Mouse (Mus musculus): ENCODE measurements at regions not wholly inside any gene's neighbourhood (a gene's known extent, or its start where the extent isn't known, plus 50 kb on each side); places are given as distances from the start of the nearest gene placed in this dataset.
"Not testable (repeated sequence)": the region's sequence is repeated elsewhere in the genome, so short reads cannot be mapped to it uniquely, and the experiment has no call there.

DNA sequence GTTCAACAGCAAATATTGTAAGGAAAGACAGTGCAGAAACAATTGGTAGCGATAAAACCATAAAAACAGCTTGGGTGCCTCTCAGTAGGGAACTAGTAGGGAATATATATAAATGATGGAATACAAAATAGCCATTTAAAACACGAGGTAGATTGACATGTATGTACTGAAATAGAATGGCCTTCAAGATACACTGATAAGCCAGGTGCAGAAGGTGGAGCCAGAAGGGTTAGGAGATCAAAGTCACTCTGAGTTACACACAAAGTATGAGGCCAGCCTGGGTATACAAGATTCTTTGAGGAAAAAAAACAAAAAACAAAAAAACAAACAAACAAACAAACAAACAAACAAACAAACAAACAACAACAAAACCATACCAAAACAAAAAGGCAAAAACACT lies 1692.9 kb upstream of the 5930422O12Rik start:
- ATAC-seq (ENCODE audit: insufficient number of reproducible peaks, low FRiP score, low TSS enrichment): no peak

DNA sequence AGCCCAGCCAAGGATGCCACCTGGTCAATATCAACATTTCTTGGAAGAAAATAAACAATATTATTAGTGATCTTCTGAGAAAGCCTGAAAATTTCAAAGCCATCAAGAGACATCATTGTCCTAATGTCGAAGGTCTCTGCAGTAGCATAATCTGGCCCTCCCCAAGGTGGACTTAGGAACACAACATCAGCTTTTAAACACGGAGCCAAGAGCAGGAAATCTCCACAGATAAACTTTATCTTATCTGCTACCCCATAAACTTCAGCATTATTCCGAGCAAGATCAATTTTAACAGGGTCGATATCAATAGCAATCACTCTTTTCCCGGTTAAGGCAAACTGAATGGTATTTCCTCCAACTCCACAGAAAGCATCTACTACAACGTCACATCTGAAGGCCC lies 1691.2 kb upstream of the 5930422O12Rik start:
- ATAC-seq (ENCODE audit: insufficient number of reproducible peaks, low FRiP score, low TSS enrichment): not testable (repeated sequence)

DNA sequence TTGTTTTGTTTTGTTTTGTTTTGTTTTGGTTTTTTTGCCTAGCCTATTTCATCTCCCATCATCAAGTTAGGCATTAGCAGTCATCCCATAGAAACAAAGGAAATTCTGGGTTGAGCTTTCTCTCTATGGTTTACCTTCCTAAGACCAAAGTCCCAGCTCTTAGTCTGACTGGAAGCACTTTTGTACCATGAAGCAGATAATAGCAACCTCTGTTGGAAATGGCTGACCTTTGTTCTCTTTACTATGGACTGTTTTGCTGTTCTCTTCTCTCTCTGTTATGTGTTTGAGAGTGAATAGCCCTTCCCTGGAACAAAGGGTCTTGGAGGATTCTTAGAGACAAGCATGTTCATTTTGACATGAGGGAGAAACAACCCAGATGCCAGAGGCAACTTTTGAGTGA lies 1681.7 kb upstream of the 5930422O12Rik start:
- no peak for ATAC-seq (ENCODE audit: insufficient number of reproducible peaks, low FRiP score, low TSS enrichment)

DNA sequence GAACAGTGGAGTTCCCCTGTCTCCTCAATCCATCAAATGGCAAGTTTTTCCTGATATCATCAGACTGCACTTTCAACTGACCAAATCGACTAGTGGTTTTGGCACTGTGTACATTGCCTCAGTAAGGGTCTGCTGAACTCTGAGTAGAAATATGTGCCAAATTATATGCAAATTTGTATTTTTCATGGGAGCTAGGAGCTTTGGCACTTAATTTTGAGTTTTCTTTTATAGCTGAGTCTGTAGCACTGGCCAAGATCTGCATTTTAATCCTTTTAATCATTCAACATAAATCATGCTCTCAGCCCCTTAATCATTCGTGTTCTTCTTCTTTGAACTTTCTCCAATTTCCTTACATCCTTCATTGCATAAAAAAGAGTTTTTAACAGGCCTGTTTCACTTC lies 1678.5 kb upstream of the 5930422O12Rik start:
- no peak for ATAC-seq (ENCODE audit: insufficient number of reproducible peaks, low FRiP score, low TSS enrichment)

DNA sequence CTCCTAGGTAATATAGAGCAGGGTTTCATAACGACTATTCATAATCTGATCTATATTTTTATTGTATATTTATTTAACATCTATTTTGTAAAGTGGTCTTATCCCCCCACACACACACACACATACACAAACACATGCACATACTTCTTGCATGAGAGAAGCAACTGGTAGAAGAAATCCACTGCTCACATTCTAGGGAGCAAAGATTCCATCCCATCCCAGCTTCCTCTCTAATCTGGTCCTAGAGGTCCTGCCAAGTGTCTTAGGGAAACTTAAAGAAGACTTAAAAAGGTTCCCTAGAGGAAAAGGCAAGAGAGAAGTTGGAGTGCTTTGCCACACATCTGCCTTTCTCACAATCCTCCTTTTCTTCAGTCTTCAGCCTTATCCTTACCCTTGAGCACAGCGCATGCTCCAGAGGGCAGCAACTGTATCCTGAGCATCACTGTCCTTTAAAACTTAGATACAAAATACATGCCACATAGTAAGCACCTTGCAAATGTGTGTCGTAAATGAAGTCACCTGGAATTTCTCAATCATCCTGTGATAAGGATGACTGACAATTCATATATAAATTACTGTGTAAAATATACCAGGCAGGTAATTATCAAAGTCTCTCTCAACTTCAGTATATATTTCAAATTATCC lies 1677.9 kb upstream of the 5930422O12Rik start:
- no peak for ATAC-seq (ENCODE audit: insufficient number of reproducible peaks, low FRiP score, low TSS enrichment)

DNA sequence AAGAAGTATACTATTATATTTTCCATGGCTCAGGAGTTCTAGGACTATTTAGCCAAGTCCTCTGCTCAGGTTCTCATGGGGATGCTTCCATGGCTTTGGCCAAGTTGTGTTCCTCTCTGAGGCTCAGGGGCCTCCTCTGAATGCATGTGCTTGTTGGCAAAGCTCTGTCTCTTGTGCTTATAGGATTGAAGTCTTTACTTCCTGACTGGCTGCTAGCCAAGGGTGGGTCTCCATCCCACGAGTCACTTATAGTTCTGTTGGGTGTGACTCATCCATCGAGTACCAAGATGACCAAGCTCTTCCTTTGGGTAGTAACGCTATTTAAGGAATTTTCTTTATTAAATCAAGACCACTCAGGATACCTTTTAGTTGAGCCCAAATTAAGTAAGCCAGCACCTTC lies 1672.8 kb upstream of the 5930422O12Rik start:
- ATAC-seq (ENCODE audit: insufficient number of reproducible peaks, low FRiP score, low TSS enrichment): no peak

DNA sequence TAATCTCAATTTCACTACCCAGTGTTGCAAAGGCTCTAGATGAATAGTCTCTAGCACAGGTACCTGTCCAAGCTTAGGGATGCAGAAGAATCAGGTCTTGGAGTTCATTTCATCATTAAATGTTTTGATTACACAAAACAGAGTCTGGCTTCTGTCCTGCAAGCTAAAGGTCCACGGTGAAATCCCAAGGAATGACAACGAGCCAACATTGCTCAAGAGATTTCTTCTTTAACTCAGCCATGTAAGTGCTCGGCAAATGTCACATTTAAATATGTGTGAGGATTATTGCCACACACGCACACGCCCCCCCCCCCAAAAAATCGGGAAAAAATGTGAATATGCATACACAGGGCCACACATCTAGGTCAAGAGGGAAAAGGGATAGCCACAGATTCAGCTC lies 1666.4 kb upstream of the 5930422O12Rik start:
- ATAC-seq (ENCODE audit: insufficient number of reproducible peaks, low FRiP score, low TSS enrichment): no peak
